Mouse (Mus musculus): Measurements from ENCODE around the gene Rhox4e. TPM values are rescaled to one million over a fixed set of nuclear protein-coding genes. Genes with fewer than 3 reads are reported as not detected.
"Not testable (repeated sequence)": the region's sequence is repeated elsewhere in the genome, so short reads cannot be mapped to it uniquely, and the experiment has no call there.

Rhox4e gene
- not detected in 2 replicates for polyA plus RNA-seq (2015; fragmentation: Nextera tagmentation; extraction: Ambion mirVana)

- H3K9ac ChIP-seq (ENCODE audit: low read length); H3K4me1 ChIP-seq (ENCODE audit: control insufficient read depth, insufficient read depth, low read length); ATAC-seq (ENCODE audit: insufficient read depth, low FRiP score); H3K9me3 ChIP-seq (replicated peaks; ENCODE audit: control insufficient read depth, low read length); H3K27ac ChIP-seq (ENCODE audit: low read length); H3K27me3 ChIP-seq (ENCODE audit: control insufficient read depth, insufficient read depth, low read length); H3K4me3 ChIP-seq (replicated peaks; ENCODE audit: low read length); H3K36me3 ChIP-seq (ENCODE audit: control insufficient read depth, insufficient read depth, low read length); H3K4me2 ChIP-seq (ENCODE audit: low read depth, low read length): not testable (repeated sequence)
- 92% methylated on average over 10 of the region's 18 CpGs for WGBS
These were observed at the start of gene Rhox4e for GRCm38 (mm10) chrX:37557112-37557511. TSS of gene Rhox4e (plus strand) at chrX:37557412.

DNA sequence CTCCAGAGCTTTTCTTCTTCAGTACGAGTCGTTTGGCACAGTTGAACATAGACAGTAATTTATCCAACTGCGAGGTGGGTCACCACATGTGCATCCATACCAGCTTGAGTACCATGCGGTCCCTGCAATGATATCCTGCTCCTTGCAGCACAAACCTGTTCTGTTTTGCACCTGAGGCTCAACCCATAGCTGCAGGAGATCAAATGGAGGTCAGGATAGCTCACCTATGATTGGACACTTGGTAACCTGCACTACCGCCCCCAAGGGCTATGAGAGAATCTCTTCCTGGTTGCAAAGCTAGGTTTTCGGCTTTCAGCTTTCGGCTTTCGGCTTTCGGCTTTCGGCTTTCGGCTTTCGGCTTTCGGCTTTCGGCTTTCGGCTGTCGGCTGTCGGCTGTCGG, 43.2 kb upstream of the Rhox4e start, which contains the start of gene Rhox4d:
Gene Rhox4d, plus strand, starts transcription at position 301 of the 400 bp plus-strand sequence.
- not testable (repeated sequence) for H3K4me1 ChIP-seq (ENCODE audit: control insufficient read depth, insufficient read depth, low read length); H3K4me3 ChIP-seq (replicated peaks; ENCODE audit: low read length); H3K27me3 ChIP-seq (ENCODE audit: control insufficient read depth, insufficient read depth, low read length); H3K9ac ChIP-seq (ENCODE audit: low read length); ATAC-seq (ENCODE audit: insufficient read depth, low FRiP score); H3K36me3 ChIP-seq (ENCODE audit: control insufficient read depth, insufficient read depth, low read length); H3K27ac ChIP-seq (ENCODE audit: low read length); H3K4me2 ChIP-seq (ENCODE audit: low read depth, low read length); H3K9me3 ChIP-seq (replicated peaks; ENCODE audit: control insufficient read depth, low read length)
- 96% methylated on average over 15 of the region's 18 CpGs for WGBS

- not testable (repeated sequence) for H3K4me2 ChIP-seq (ENCODE audit: low read depth, low read length); H3K36me3 ChIP-seq (ENCODE audit: control insufficient read depth, insufficient read depth, low read length); ATAC-seq (ENCODE audit: insufficient read depth, low FRiP score); H3K27me3 ChIP-seq (ENCODE audit: control insufficient read depth, insufficient read depth, low read length); H3K27ac ChIP-seq (ENCODE audit: low read length); H3K4me1 ChIP-seq (ENCODE audit: control insufficient read depth, insufficient read depth, low read length); H3K4me3 ChIP-seq (replicated peaks; ENCODE audit: low read length); H3K9ac ChIP-seq (ENCODE audit: low read length); H3K9me3 ChIP-seq (replicated peaks; ENCODE audit: control insufficient read depth, low read length)
- WGBS, result 81% methylated on average over 2 of the region's 8 CpGs
These were observed 27.1 kb upstream of the Rhox4e start, which contains the start of gene Rhox2e for GRCm38 (mm10) chrX:37530152-37530551. TSS of gene Rhox2e (plus strand) at chrX:37530452.

GRCm38 (mm10) chrX:37541719-37542118, 15.5 kb upstream of the Rhox4e start, which contains the start of gene Rhox3e:
TSS of gene Rhox3e (plus strand) at chrX:37542019.
- H3K27me3 ChIP-seq (ENCODE audit: control insufficient read depth, insufficient read depth, low read length); H3K9me3 ChIP-seq (replicated peaks; ENCODE audit: control insufficient read depth, low read length); H3K27ac ChIP-seq (ENCODE audit: low read length); H3K4me2 ChIP-seq (ENCODE audit: low read depth, low read length); ATAC-seq (ENCODE audit: insufficient read depth, low FRiP score); H3K9ac ChIP-seq (ENCODE audit: low read length); H3K4me1 ChIP-seq (ENCODE audit: control insufficient read depth, insufficient read depth, low read length); H3K36me3 ChIP-seq (ENCODE audit: control insufficient read depth, insufficient read depth, low read length); H3K4me3 ChIP-seq (replicated peaks; ENCODE audit: low read length): not testable (repeated sequence)
- WGBS, result no CpG with 5 or more reads among the region's 4 CpGs

DNA sequence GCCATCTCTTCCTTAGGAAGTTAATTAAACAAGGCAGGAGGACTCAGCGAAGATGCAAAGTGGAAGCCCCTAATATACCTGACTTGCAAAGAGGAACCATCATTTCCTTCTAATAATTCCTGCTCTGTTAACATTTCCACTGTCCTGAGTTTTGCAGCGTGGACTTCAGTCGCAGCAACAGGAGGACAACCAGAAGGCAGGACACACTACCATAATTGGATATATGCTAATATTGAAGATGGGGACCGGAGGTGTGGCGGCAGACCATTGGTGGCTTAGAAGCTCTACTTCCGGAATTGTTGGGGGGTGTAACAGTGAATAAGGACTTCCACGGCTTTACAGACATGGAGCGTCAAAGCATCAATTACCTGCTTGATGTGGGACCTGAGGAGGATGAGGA, 13.9 kb downstream of the Rhox4e start, which contains the start of gene Rhox2f:
Gene Rhox2f, plus strand, starts transcription at position 301 of the 400 bp plus-strand sequence.
- H3K9me3 ChIP-seq (replicated peaks; ENCODE audit: control insufficient read depth, low read length); H3K4me2 ChIP-seq (ENCODE audit: low read depth, low read length); ATAC-seq (ENCODE audit: insufficient read depth, low FRiP score); H3K4me3 ChIP-seq (replicated peaks; ENCODE audit: low read length); H3K27me3 ChIP-seq (ENCODE audit: control insufficient read depth, insufficient read depth, low read length); H3K27ac ChIP-seq (ENCODE audit: low read length); H3K36me3 ChIP-seq (ENCODE audit: control insufficient read depth, insufficient read depth, low read length); H3K9ac ChIP-seq (ENCODE audit: low read length); H3K4me1 ChIP-seq (ENCODE audit: control insufficient read depth, insufficient read depth, low read length): not testable (repeated sequence)
- WGBS, result 90% methylated on average over 5 of the region's 8 CpGs

DNA sequence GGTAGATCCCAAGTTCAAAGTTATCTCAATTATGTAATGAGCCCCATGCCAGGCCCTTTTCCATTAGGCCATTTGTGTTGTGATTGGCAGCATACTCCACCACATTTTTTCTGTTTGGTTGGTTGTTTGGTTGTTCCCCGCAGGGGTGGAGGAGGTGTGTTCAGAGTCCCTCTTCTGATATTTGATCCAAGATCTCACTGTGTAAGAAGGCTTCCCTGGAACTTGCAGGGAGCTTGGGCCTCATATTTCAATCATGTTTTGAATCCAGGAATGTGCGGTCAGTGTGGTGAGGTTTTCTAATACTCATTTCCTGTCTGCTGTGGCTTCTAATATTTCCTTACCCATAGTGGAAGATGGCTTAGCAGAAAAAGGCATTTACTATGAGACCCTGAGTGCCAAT, 15.4 kb downstream of the Rhox4e start:
- not testable (repeated sequence) for H3K4me3 ChIP-seq (replicated peaks; ENCODE audit: low read length); H3K9me3 ChIP-seq (replicated peaks; ENCODE audit: control insufficient read depth, low read length); H3K9ac ChIP-seq (ENCODE audit: low read length); H3K4me2 ChIP-seq (ENCODE audit: low read depth, low read length); H3K36me3 ChIP-seq (ENCODE audit: control insufficient read depth, insufficient read depth, low read length); H3K4me1 ChIP-seq (ENCODE audit: control insufficient read depth, insufficient read depth, low read length); H3K27me3 ChIP-seq (ENCODE audit: control insufficient read depth, insufficient read depth, low read length); ATAC-seq (ENCODE audit: insufficient read depth, low FRiP score); H3K27ac ChIP-seq (ENCODE audit: low read length)
- 53% methylated on average over 2 of the region's 2 CpGs for WGBS

DNA sequence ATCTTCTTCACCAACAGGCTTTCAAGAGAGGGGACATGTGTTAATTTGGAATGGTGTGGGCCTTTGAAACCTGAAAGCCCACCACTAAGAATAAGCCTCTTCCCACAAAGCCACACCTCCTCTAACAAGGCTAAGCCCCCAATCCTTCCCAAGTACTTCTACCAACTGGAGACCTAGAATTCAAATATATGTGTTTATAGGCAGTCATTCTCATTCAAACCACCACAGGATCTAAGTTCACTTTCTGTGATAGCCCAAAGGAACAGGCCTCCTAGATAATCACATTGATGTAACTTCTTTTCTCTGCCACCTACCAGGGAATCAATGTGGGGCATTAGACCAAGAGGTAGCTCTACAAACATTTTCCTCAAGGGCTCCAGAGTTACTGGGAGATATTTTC, 23.5 kb downstream of the Rhox4e start, which contains the start of gene Rhox3f:
Gene Rhox3f, plus strand, starts transcription at position 301 of the 400 bp plus-strand sequence.
- H3K4me1 ChIP-seq (ENCODE audit: control insufficient read depth, insufficient read depth, low read length); H3K9ac ChIP-seq (ENCODE audit: low read length); ATAC-seq (ENCODE audit: insufficient read depth, low FRiP score); H3K4me2 ChIP-seq (ENCODE audit: low read depth, low read length); H3K27me3 ChIP-seq (ENCODE audit: control insufficient read depth, insufficient read depth, low read length); H3K27ac ChIP-seq (ENCODE audit: low read length); H3K9me3 ChIP-seq (replicated peaks; ENCODE audit: control insufficient read depth, low read length); H3K4me3 ChIP-seq (replicated peaks; ENCODE audit: low read length); H3K36me3 ChIP-seq (ENCODE audit: control insufficient read depth, insufficient read depth, low read length): not testable (repeated sequence)

DNA sequence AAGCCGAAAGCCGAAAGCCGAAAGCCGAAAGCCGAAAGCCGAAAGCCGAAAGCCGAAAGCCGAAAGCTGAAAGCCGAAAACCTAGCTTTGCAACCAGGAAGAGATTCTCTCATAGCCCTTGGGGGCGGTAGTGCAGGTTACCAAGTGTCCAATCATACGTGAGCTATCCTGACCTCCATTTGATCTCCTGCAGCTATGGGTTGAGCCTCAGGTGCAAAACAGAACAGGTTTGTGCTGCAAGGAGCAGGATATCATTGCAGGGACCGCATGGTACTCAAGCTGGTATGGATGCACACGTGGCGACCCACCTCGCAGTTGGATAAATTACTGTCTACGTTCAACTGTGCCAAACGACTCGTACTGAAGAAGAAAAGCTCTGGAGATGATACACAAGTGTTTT, 50.4 kb downstream of the Rhox4e start, which contains the start of gene Rhox4f:
Gene Rhox4f, minus strand, starts transcription at position 101 of the 400 bp plus-strand sequence.
- H3K4me3 ChIP-seq (replicated peaks; ENCODE audit: low read length); H3K36me3 ChIP-seq (ENCODE audit: control insufficient read depth, insufficient read depth, low read length); H3K27me3 ChIP-seq (ENCODE audit: control insufficient read depth, insufficient read depth, low read length); H3K9ac ChIP-seq (ENCODE audit: low read length); H3K9me3 ChIP-seq (replicated peaks; ENCODE audit: control insufficient read depth, low read length); H3K27ac ChIP-seq (ENCODE audit: low read length); H3K4me2 ChIP-seq (ENCODE audit: low read depth, low read length); H3K4me1 ChIP-seq (ENCODE audit: control insufficient read depth, insufficient read depth, low read length); ATAC-seq (ENCODE audit: insufficient read depth, low FRiP score): not testable (repeated sequence)
- 95% methylated on average over 15 of the region's 19 CpGs for WGBS
